Mouse (Mus musculus) kidney, embryonic 14.5 days (tissue): ENCODE data around the gene Elof1. TPM values are rescaled to one million over a fixed set of nuclear protein-coding genes. Genes with fewer than 3 reads are reported as not detected.

Source experiments
- ATAC-seq: fragments of 200-750 bp; cut with Nextera tagmentation; 2 replicates; pipeline ENCODE4 v1.8.0; 2017; ENCODE audit warnings: moderate number of reproducible peaks, mild to moderate bottlenecking, moderate TSS enrichment, moderate library complexity; ENCODE audit not compliant: low FRiP score, low TSS enrichment
- H3K27ac ChIP-seq: fragments of 300-500 bp; sonication (generic); 2 replicates; pipeline ENCODE4 v1.5.1; 2014; ENCODE audit warnings: low read depth, mild to moderate bottlenecking, low read length, moderate library complexity, mixed read lengths
- H3K27me3 ChIP-seq: fragments of 300-500 bp; sonication (generic); 2 replicates; pipeline ENCODE4 v1.6.1; 2014; ENCODE audit warnings: mild to moderate bottlenecking, low read length; ENCODE audit not compliant: control insufficient read depth, insufficient read depth
- H3K36me3 ChIP-seq: fragments of 300-500 bp; sonication (generic); 2 replicates; pipeline ENCODE4 v1.6.1; 2014; ENCODE audit warnings: low read length, mixed read lengths; ENCODE audit not compliant: control insufficient read depth, insufficient read depth
- H3K4me1 ChIP-seq: fragments of 300-500 bp; sonication (generic); 2 replicates; pipeline ENCODE4 v1.6.1; 2014; ENCODE audit warnings: low read length, mixed read lengths; ENCODE audit not compliant: control insufficient read depth, insufficient read depth
- H3K4me2 ChIP-seq: fragments of 300-500 bp; sonication (generic); replicated peaks from 2 replicates; pipeline ENCODE4 v1.6.1; 2014; ENCODE audit warnings: low read depth, mild to moderate bottlenecking, low read length
- H3K4me3 ChIP-seq: fragments of 300-500 bp; sonication (generic); 2 replicates; pipeline ENCODE4 v1.5.1; 2014; ENCODE audit warnings: mild to moderate bottlenecking, low read length
- H3K9ac ChIP-seq: fragments of 300-500 bp; sonication (generic); 2 replicates; pipeline ENCODE4 v1.6.1; 2014; ENCODE audit warnings: low read depth, mild to moderate bottlenecking, low read length, moderate library complexity
- H3K9me3 ChIP-seq: fragments of 300-500 bp; sonication (generic); 2 replicates; pipeline ENCODE4 v1.6.1; 2016; ENCODE audit warnings: low read length; ENCODE audit not compliant: control insufficient read depth
- WGBS: fragments of 180-500 bp; shearing (Covaris S2); extraction: QIAGEN DNeasy Blood & Tissue Kit; methylation state at CpG from one replicate; pipeline ENCODE4 v1.1.7; 2014; 5-methylcytosine and 5-hydroxymethylcytosine counted together
- polyA plus RNA-seq: library from polyadenylated mRNA; unstranded; fragments of >200 nt; fragmentation: Nextera tagmentation; extraction: Ambion mirVana; gene quantifications from 2 replicates; pipeline ENCODE4 v1.2.1, GENCODE M21; 2014

The Elof1 gene
- polyA plus RNA-seq, 1 experiment from 2014 or later: 216 TPM

DNA sequence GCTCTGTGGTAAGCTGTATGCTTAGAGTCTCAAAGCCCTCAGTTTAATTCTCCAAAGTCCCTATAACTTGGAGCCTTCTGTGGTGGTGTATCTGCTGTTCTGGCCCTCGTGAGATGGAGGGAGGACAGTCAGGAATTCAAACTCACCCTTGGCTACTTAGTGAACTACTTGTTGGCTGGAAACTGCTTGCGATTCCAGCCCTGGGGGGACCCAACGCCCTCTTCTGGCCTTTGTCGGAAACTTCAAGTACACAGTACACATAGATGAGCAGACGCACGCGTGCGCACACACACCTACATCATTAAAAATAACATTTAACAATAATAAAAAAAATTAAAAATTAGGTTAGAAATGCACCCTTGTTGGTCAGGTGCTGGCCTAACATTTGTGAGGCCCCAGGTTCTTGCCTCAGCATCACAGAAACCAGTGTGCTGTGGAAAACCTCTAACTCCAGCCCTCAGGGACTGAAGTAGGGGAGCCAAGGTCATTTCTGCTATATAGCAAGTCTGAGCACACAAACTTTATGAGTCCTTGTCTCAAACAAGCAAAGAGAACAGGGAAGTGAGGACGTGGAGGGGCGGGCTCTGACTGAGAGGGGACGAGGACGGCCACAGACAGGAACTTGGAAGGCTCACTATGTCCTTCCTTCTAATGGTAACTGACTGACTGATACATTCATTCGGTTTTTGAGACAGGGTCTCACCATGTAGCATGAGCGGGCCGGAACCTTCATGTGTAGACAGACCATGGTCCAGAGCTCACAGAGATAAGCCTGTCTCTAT lies 8.5 kb upstream of the Elof1 start:
- H3K9me3 ChIP-seq: no peaks in the 10 kb centered on the region
- ATAC-seq: no peak
- H3K4me3 ChIP-seq: no peak overlapping the region
- WGBS: 88% methylated on average over 15 of the region's 15 CpGs
- no peaks in the 10 kb centered on the region for H3K36me3 ChIP-seq
- H3K9ac ChIP-seq: no peak overlapping the region
- no peaks in the 10 kb centered on the region for H3K4me1 ChIP-seq
- H3K4me2 ChIP-seq: no peak overlapping the region
- H3K27me3 ChIP-seq: no peaks in the 10 kb centered on the region
- H3K27ac ChIP-seq: no peak overlapping the region

- no peak for ATAC-seq
- Histone ChIP-seq H3K36me3 (no peaks in the 10 kb centered on the region), H3K9ac (no peak overlapping the region), H3K9me3 (no peaks in the 10 kb centered on the region), H3K27ac (no peak overlapping the region), H3K4me2 (no peak overlapping the region), H3K4me3 (no peak overlapping the region), H3K4me1 (no peaks in the 10 kb centered on the region), H3K27me3 (no peaks in the 10 kb centered on the region)
- 89% methylated on average over 3 of the region's 3 CpGs for WGBS
Measured at GRCm38 (mm10) chr9:22124169-22124568, 7.2 kb upstream of the Elof1 start.

DNA sequence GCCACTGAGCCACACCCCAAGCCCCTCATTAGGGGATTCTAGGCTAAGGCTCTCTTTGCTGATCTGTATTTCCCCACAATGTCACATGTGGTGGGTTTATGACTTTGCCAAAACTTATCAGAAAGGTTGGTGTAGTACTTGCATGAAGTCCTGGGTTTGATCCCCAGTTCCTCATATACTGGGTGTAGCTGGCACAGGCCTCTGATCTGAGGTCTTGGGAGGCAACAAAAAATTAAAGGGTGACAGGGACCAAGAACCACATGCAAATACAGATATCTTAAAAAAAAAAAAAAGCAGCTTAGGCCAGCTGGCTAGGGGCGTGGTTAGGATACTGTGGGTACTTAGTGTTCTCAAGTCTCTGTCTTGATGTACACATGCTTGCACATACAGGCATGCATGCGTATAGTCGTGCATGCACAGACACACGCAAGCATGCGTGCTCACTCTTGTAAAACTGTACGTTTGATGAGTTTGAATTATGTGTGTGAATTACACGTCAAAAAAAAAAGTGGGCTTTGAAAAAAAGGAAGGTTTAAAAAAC lies 6.2 kb upstream of the Elof1 start:
- ATAC-seq: no peak
- Histone ChIP-seq H3K4me2 (no peak overlapping the region), H3K36me3 (no peaks in the 10 kb centered on the region), H3K4me3 (no peak overlapping the region), H3K9ac (no peak overlapping the region), H3K27ac (no peak overlapping the region), H3K9me3 (no peaks in the 10 kb centered on the region), H3K27me3 (no peaks in the 10 kb centered on the region), H3K4me1 (no peaks in the 10 kb centered on the region)
- 87% methylated on average over 7 of the region's 7 CpGs for WGBS

DNA sequence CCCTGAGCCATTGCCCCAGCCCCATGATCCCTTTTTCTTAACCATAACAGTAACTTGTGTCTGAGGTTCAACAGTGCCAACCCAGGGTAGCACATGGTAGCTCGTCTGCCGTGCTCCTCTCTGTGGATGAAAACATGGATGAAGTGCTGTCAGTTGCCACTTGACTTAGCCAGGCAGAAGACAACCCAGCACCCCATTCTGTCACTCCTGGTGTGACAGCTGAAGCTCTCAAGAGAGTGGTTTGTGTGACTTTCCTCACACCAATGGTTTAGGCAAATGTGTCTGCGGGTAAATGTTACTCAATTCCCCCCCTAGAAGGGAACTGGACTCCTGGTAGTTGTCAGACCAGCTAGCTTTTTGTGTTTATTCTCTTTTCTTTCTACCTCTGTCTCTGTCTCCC lies 5.0 kb upstream of the Elof1 start:
- Histone ChIP-seq H3K4me2 (no peak overlapping the region), H3K9ac (no peak overlapping the region), H3K36me3 (no peaks in the 10 kb centered on the region), H3K4me3 (no peak overlapping the region), H3K27ac (no peak overlapping the region), H3K4me1 (peaks cover 4% of the 10 kb centered on the region), H3K27me3 (no peaks in the 10 kb centered on the region), H3K9me3 (no peaks in the 10 kb centered on the region)
- ATAC-seq: no peak
- 81% methylated on average over 3 of the region's 3 CpGs for WGBS

- Histone ChIP-seq H3K36me3 (no peaks in the 10 kb centered on the region), H3K9ac (no peak overlapping the region), H3K27me3 (no peaks in the 10 kb centered on the region), H3K27ac (no peak overlapping the region), H3K4me2 (no peak overlapping the region), H3K9me3 (no peaks in the 10 kb centered on the region), H3K4me1 (peaks cover 4% of the 10 kb centered on the region), H3K4me3 (no peak overlapping the region)
- ATAC-seq: no peak
Measured at GRCm38 (mm10) chr9:22121545-22121944, 4.6 kb upstream of the Elof1 start.

GRCm38 (mm10) chr9:22119543-22119942 lies 2.6 kb upstream of the Elof1 start:
- WGBS: 92% methylated on average over 4 of the region's 4 CpGs

DNA sequence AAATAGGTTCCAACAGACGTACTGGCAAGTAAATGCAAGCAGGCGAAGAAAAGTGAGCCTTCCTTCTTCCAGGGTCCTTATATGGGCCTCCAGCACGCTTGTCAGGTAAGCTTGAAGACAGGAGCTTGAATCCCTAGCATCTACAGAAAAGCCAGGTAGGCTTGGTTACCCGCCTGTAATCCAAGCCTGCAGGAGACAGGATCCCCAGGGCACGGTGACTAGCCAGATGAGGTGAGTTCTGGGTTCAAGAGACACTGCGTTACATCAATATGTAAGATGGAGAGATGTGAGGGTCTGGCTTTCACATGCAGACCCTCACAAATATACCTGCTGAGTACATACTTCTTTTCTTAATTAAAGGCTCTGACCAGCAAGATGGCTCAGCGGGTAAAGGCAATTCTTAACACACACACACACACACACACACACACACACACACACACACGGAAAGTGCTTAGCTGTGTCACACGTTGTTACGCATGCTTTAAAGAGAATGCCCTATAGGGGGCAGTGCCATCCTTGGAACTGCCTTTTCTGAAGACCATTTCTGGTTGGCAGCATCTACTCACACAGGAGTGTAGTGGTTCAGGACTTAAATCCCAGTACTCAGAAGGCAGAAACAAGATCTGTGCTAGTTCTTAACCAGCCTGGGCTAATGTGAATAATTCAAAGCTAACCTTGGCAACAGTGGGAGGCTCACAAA lies 933 bp upstream of the Elof1 start:
- H3K9ac ChIP-seq: no peak overlapping the region; the same call in 1 of the 2 replicates

More at GRCm38 (mm10) chr9:22119543-22119942, 2.6 kb upstream of the Elof1 start:
- Histone ChIP-seq H3K27me3 (no peaks in the 10 kb centered on the region), H3K36me3 (no peaks in the 10 kb centered on the region), H3K9ac (no peak overlapping the region), H3K4me3 (no peak overlapping the region), H3K4me2 (no peak overlapping the region), H3K27ac (no peak overlapping the region), H3K4me1 (peaks cover 10% of the 10 kb centered on the region), H3K9me3 (no peaks in the 10 kb centered on the region)
- ATAC-seq: no peak

GRCm38 (mm10) chr9:22116086-22116485 lies 886 bp downstream of the Elof1 start:
- H3K9ac ChIP-seq: peak overlapping the region; percentile 91
- 24% methylated on average over 15 of the region's 15 CpGs for WGBS
- H3K36me3 ChIP-seq: peaks cover 24% of the 10 kb centered on the region
- H3K4me1 ChIP-seq: peaks cover 10% of the 10 kb centered on the region
- H3K27me3 ChIP-seq: no peaks in the 10 kb centered on the region
- peak overlapping the region; percentile 89 for H3K4me3 ChIP-seq
- H3K9me3 ChIP-seq: no peaks in the 10 kb centered on the region
- H3K4me2 ChIP-seq: peak overlapping the region; percentile 52
- no peak overlapping the region for H3K27ac ChIP-seq
- no peak for ATAC-seq

More for the DNA sequence above, 933 bp upstream of the Elof1 start:
- H3K27ac ChIP-seq: no peak overlapping the region
- H3K36me3 ChIP-seq: peaks cover 8% of the 10 kb centered on the region
- H3K27me3 ChIP-seq: no peaks in the 10 kb centered on the region
- no peaks in the 10 kb centered on the region for H3K9me3 ChIP-seq
- peak overlapping the region; percentile 52 for H3K4me2 ChIP-seq
- peaks cover 10% of the 10 kb centered on the region for H3K4me1 ChIP-seq
- peak overlapping the region; percentile 89 for H3K4me3 ChIP-seq
- 47% methylated on average over 10 of the region's 10 CpGs for WGBS
- no peak for ATAC-seq

DNA sequence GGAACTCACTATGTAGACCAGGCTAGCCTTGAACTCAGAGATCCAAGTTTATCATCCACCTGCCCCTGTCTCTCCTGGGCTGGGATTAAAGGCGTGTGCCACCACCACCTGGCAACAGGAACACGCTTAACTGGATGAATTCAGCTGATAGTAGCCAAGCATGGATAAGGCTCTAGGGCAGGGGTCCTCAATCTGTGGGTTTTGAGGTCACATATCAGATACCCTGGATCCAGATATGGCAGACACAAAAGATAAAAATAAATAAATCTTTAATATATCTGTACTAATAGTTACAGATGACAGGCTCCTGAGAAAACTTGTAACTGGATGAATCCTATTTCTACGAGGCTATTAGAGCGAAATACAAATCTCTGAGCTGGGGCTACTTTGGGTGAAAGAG lies 1.3 kb downstream of the Elof1 start:
- Histone ChIP-seq H3K27me3 (no peaks in the 10 kb centered on the region), H3K9ac (peak overlapping the region; percentile 91; the same call in 1 of the 2 replicates), H3K4me1 (peaks cover 10% of the 10 kb centered on the region), H3K36me3 (peaks cover 27% of the 10 kb centered on the region), H3K4me3 (peak overlapping the region; percentile 89), H3K27ac (no peak overlapping the region), H3K4me2 (peak overlapping the region; percentile 52), H3K9me3 (no peaks in the 10 kb centered on the region)
- no peak for ATAC-seq
- 94% methylated on average over 4 of the region's 4 CpGs for WGBS
